Mouse (Mus musculus): Measurements from ENCODE around the gene Capn11.

- no peak for TF ChIP-seq EP300 (IDR thresholded peaks at IDR 0.05; ENCODE audit: low read depth)
- TF ChIP-seq CTCF (IDR thresholded peaks at IDR 0.05; ENCODE audit: low read depth) = peak; percentile 85
Observed at GRCm38 (mm10) chr17:45678106-45678505, 19.0 kb upstream of the Capn11 start.
